Mouse (Mus musculus) neural tube, embryonic 12.5 days (tissue): Measurements from ENCODE around the gene Spg21. TPM values are rescaled to one million over a fixed set of nuclear protein-coding genes. Genes with fewer than 3 reads are reported as not detected.

Experiments
- ATAC-seq: fragments of 200-750 bp; cut with Nextera tagmentation; 2 replicates; pipeline ENCODE4 v1.8.0; 2017; ENCODE audit warnings: low read depth, mild to moderate bottlenecking, moderate TSS enrichment, moderate library complexity; ENCODE audit not compliant: low FRiP score
- H3K27ac ChIP-seq: fragments of 300-500 bp; sonication (generic); 2 replicates; pipeline ENCODE4 v1.5.1; 2016
- H3K27me3 ChIP-seq: fragments of 300-500 bp; sonication (generic); replicated peaks from 2 replicates; pipeline ENCODE4 v1.6.1; 2016; ENCODE audit warnings: mild to moderate bottlenecking
- H3K36me3 ChIP-seq: fragments of 300-500 bp; sonication (generic); 2 replicates; pipeline ENCODE4 v1.6.1; 2016; ENCODE audit warnings: mild to moderate bottlenecking
- H3K4me1 ChIP-seq: fragments of 300-500 bp; sonication (generic); 2 replicates; pipeline ENCODE4 v1.6.1; 2016
- H3K4me2 ChIP-seq: fragments of 300-500 bp; sonication (generic); replicated peaks from 2 replicates; pipeline ENCODE4 v1.6.1; 2016; ENCODE audit warnings: mild to moderate bottlenecking
- H3K4me3 ChIP-seq: fragments of 300-500 bp; sonication (generic); 2 replicates; pipeline ENCODE4 v1.5.1; 2016
- H3K9ac ChIP-seq: fragments of 300-500 bp; sonication (generic); 2 replicates; pipeline ENCODE4 v1.6.1; 2016; ENCODE audit warnings: mild to moderate bottlenecking
- H3K9me3 ChIP-seq: fragments of 300-500 bp; sonication (generic); 2 replicates; pipeline ENCODE4 v1.6.1; 2016; ENCODE audit warnings: mild to moderate bottlenecking
- WGBS: fragments of 180-500 bp; shearing (Covaris S2); methylation state at CpG from one replicate; pipeline ENCODE4 v1.1.7; 2016; 5-methylcytosine and 5-hydroxymethylcytosine counted together
- polyA plus RNA-seq: library from polyadenylated mRNA; unstranded; fragments of >200 nt; fragmentation: Nextera tagmentation; extraction: Ambion mirVana; gene quantifications from 2 replicates; pipeline ENCODE4 v1.2.1, GENCODE M21; 2016

The Spg21 gene
- polyA plus RNA-seq, 1 experiment from 2014 or later: 129 TPM

- no peaks in the 10 kb centered on the region for H3K27me3 ChIP-seq
- WGBS: 93% methylated on average over 2 of the region's 2 CpGs
- H3K27ac ChIP-seq: no peak overlapping the region
- peaks cover 10% of the 10 kb centered on the region for H3K36me3 ChIP-seq
- ATAC-seq: no peak
- no peak overlapping the region for H3K4me3 ChIP-seq
- no peak overlapping the region for H3K9ac ChIP-seq
- no peaks in the 10 kb centered on the region for H3K4me1 ChIP-seq
- no peaks in the 10 kb centered on the region for H3K9me3 ChIP-seq
- no peak overlapping the region for H3K4me2 ChIP-seq
These were observed 31.6 kb downstream of the Spg21 start for GRCm38 (mm10) chr9:65492351-65492750.

- Histone ChIP-seq H3K4me2 (no peak overlapping the region), H3K27ac (no peak overlapping the region), H3K27me3 (no peaks in the 10 kb centered on the region), H3K36me3 (peaks cover 5% of the 10 kb centered on the region; the same call in 1 of the 2 replicates), H3K9me3 (no peaks in the 10 kb centered on the region), H3K9ac (no peak overlapping the region), H3K4me3 (no peak overlapping the region), H3K4me1 (no peaks in the 10 kb centered on the region)
- WGBS: 90% methylated on average over 4 of the region's 4 CpGs
- no peak for ATAC-seq
These were observed 32.1 kb downstream of the Spg21 start for GRCm38 (mm10) chr9:65492851-65493250.

- Histone ChIP-seq H3K9me3 (no peaks in the 10 kb centered on the region), H3K27ac (no peak overlapping the region), H3K9ac (no peak overlapping the region), H3K27me3 (no peaks in the 10 kb centered on the region), H3K4me2 (no peak overlapping the region), H3K36me3 (no peaks in the 10 kb centered on the region), H3K4me3 (no peak overlapping the region), H3K4me1 (no peaks in the 10 kb centered on the region)
- 65% methylated on average over 8 of the region's 8 CpGs for WGBS
- no peak for ATAC-seq
These were observed 41.4 kb downstream of the Spg21 start for GRCm38 (mm10) chr9:65502146-65502545.

GRCm38 (mm10) chr9:65502721-65503505 is 42.2 kb downstream of the Spg21 start:
- Histone ChIP-seq H3K27ac (no peak overlapping the region), H3K9ac (no peak overlapping the region), H3K4me1 (no peaks in the 10 kb centered on the region), H3K4me3 (no peak overlapping the region), H3K9me3 (no peaks in the 10 kb centered on the region), H3K36me3 (no peaks in the 10 kb centered on the region), H3K4me2 (no peak overlapping the region), H3K27me3 (no peaks in the 10 kb centered on the region)
- WGBS: 87% methylated on average over 21 of the region's 21 CpGs
- ATAC-seq: no peak

GRCm38 (mm10) chr9:65508449-65508848 is 47.7 kb downstream of the Spg21 start:
- H3K27me3 ChIP-seq: no peaks in the 10 kb centered on the region
- 73% methylated on average over 7 of the region's 7 CpGs for WGBS
- H3K4me2 ChIP-seq: no peak overlapping the region
- no peak overlapping the region for H3K9ac ChIP-seq
- no peaks in the 10 kb centered on the region for H3K4me1 ChIP-seq
- no peak for ATAC-seq
- H3K9me3 ChIP-seq: no peaks in the 10 kb centered on the region
- no peak overlapping the region for H3K4me3 ChIP-seq
- no peak overlapping the region for H3K27ac ChIP-seq
- H3K36me3 ChIP-seq: no peaks in the 10 kb centered on the region

- Histone ChIP-seq H3K4me2 (no peak overlapping the region), H3K9ac (no peak overlapping the region), H3K36me3 (no peaks in the 10 kb centered on the region), H3K4me3 (no peak overlapping the region), H3K4me1 (no peaks in the 10 kb centered on the region), H3K27me3 (no peaks in the 10 kb centered on the region), H3K27ac (no peak overlapping the region), H3K9me3 (no peaks in the 10 kb centered on the region)
- WGBS: 87% methylated on average over 3 of the region's 3 CpGs
- no peak for ATAC-seq
These were observed 51.8 kb downstream of the Spg21 start for GRCm38 (mm10) chr9:65512520-65512919.

- Histone ChIP-seq H3K27ac (no peak overlapping the region), H3K9ac (no peak overlapping the region), H3K4me3 (no peak overlapping the region), H3K9me3 (no peaks in the 10 kb centered on the region), H3K27me3 (no peaks in the 10 kb centered on the region), H3K4me1 (no peaks in the 10 kb centered on the region), H3K4me2 (no peak overlapping the region; the same call in 1 of the 2 replicates), H3K36me3 (no peaks in the 10 kb centered on the region)
- 82% methylated on average over 8 of the region's 8 CpGs for WGBS
- ATAC-seq: no peak
These were observed 53.7 kb downstream of the Spg21 start for GRCm38 (mm10) chr9:65514431-65514830.

- Histone ChIP-seq H3K9ac (no peak overlapping the region), H3K4me3 (no peak overlapping the region), H3K27ac (no peak overlapping the region), H3K27me3 (no peaks in the 10 kb centered on the region), H3K9me3 (no peaks in the 10 kb centered on the region), H3K4me1 (no peaks in the 10 kb centered on the region), H3K4me2 (no peak overlapping the region; the same call in 1 of the 2 replicates), H3K36me3 (no peaks in the 10 kb centered on the region)
- 64% methylated on average over 3 of the region's 3 CpGs for WGBS
- ATAC-seq: no peak
These were observed 54.1 kb downstream of the Spg21 start for GRCm38 (mm10) chr9:65514851-65515261.

- H3K27ac ChIP-seq: no peak within 1 kb of the TSS
- ATAC-seq: peak; percentile 79
- no peaks in the 10 kb centered on the region for H3K27me3 ChIP-seq
- H3K4me1 ChIP-seq: peaks cover 7% of the 10 kb centered on the region; the same call in 1 of the 2 replicates
- H3K9ac ChIP-seq: peak within 1 kb of the TSS; percentile 48
- H3K9me3 ChIP-seq: no peaks in the 10 kb centered on the region
- peak within 1 kb of the TSS; percentile 63 for H3K4me2 ChIP-seq
- 5% methylated on average over 22 of the region's 25 CpGs for WGBS
- H3K4me3 ChIP-seq: peak within 1 kb of the TSS; percentile 26
- H3K36me3 ChIP-seq: no peaks in the 10 kb centered on the region
These were observed 59.2 kb downstream of the Spg21 start, which contains the start of gene Ankdd1a for GRCm38 (mm10) chr9:65519807-65520504. Gene Ankdd1a, minus strand, starts transcription at chr9:65520193.

- Histone ChIP-seq H3K4me3 (peak overlapping the region; percentile 26), H3K4me2 (peak overlapping the region; percentile 63), H3K9me3 (no peaks in the 10 kb centered on the region), H3K4me1 (peaks cover 7% of the 10 kb centered on the region; the same call in 1 of the 2 replicates), H3K27ac (no peak overlapping the region), H3K27me3 (no peaks in the 10 kb centered on the region), H3K36me3 (no peaks in the 10 kb centered on the region), H3K9ac (peak overlapping the region; percentile 48)
- no peak for ATAC-seq
- WGBS: 19% methylated on average over 11 of the region's 11 CpGs
These were observed 59.7 kb downstream of the Spg21 start for GRCm38 (mm10) chr9:65520505-65520876.

GRCm38 (mm10) chr9:65523611-65524364 is 63.0 kb downstream of the Spg21 start:
- WGBS: 24% methylated on average over 14 of the region's 14 CpGs
- Histone ChIP-seq H3K36me3 (no peaks in the 10 kb centered on the region), H3K27me3 (no peaks in the 10 kb centered on the region), H3K4me2 (0 out of 2 replicates have a peak overlapping the region, but pooled peaks have one; percentile 29), H3K9ac (no peak overlapping the region), H3K4me3 (no peak overlapping the region), H3K9me3 (no peaks in the 10 kb centered on the region), H3K27ac (no peak overlapping the region), H3K4me1 (peaks cover 7% of the 10 kb centered on the region; the same call in 1 of the 2 replicates)
- 0 out of 2 replicates have a peak, but pooled peaks have one; percentile 56 for ATAC-seq
